Comparison of ENCODE assay signal across 13 mouse cellular contexts in the genomic region with DNA sequence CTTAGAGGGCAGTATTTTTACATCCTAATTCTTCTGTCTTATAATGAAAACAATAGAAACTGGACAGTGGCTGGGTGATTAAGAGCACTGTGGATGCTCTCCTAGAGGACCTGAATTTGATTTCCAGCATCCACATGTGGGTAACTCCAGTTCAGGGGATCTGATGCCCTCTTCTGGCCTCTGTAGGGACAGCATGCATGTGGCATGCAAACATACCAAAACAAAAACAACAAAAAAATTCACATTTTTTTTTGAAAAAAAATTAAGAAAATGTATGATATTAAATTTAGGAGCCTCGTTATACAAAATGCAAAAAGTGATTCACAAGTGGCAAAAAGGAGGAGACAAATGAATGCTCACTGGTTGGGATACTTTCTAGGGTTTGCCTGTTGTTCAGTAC. TPM values are rescaled to one million over a fixed set of nuclear protein-coding genes. Genes with fewer than 3 reads are reported as not detected.
A peak's percentile ranks its signal among the peaks of the same experiment; 100 is the strongest.
DNase-seq lines count a peak whose midpoint lies in the region; ATAC-seq and TF ChIP-seq lines count a peak whose summit lies in the region.
"Had no signal": no experiment of that assay in that cellular context is flagged by ENCODE, and none has a peak within 500 bp of the region (broad histone marks: within the 10 kb centered on the region; RNA-seq: fewer than 3 reads in every experiment).

No protein-coding gene starts in this region.

- no peak overlapping the region for H3K27ac ChIP-seq in cortical plate, adult 2 months (ENCODE audit: insufficient read depth, low read length)
- H3K27ac ChIP-seq: hindbrain, embryonic 10.5 days; limb, embryonic 10.5 days; neural tube, embryonic 12.5 days had no signal

- TF ChIP-seq POLR2A in cortical plate, adult 2 months (IDR thresholded peaks at IDR 0.05; ENCODE audit: extremely low read depth, insufficient read depth, low read length) = no peak

- H3K4me1 ChIP-seq in cortical plate, adult 2 months (ENCODE audit: control insufficient read depth, insufficient read depth, low read length) = no peaks in the 10 kb centered on the region; the same call in 1 of the 2 replicates

- no peak for ATAC-seq in erythroid progenitor cell, adult 5-6 weeks (replicated peaks; ENCODE audit: low FRiP score, poor library complexity, severe bottlenecking)

- peak; percentile 23; the same call in 1 of the 2 replicates for TF ChIP-seq CTCF in cortical plate, adult 2 months (IDR thresholded peaks at IDR 0.05; ENCODE audit: extremely low read depth, insufficient read depth, low read length)

- no peak overlapping the region for H3K4me3 ChIP-seq in cortical plate, adult 2 months (ENCODE audit: insufficient read depth, low read length)
- H3K4me3 ChIP-seq: hindbrain, embryonic 10.5 days; limb, embryonic 10.5 days; neural tube, embryonic 12.5 days had no signal

- DNase-seq in kidney, postnatal 10 days = peak; percentile 38
- no peak for DNase-seq in kidney, adult 8-10 months
- DNase-seq in 3T3-L1 (ENCODE audit: low read depth, low spot score) (peak; percentile 47), A20 (ENCODE audit: low read depth, low spot score) (peak; percentile 32)
- DNase-seq in neural tube, embryonic 10.5 days (ENCODE audit: extremely low spot score, low spot score) = no peak
- DNase-seq: cerebellum, postnatal 36 days had no signal

RNA-seq across cellular contexts. Expression of a gene that starts 3.6 kb away (rescaled TPM):
- polyA plus RNA-seq in cortical plate, adult 2 months (2012; rRNA removed) = 0.08 TPM in 2 replicates
- total RNA-seq in erythroid progenitor cell, adult 5-6 weeks (2015; ENCODE audit: low replicate concordance) = not detected in 2 replicates
- total RNA-seq in erythroid progenitor cell, adult 5-6 weeks (2017; ENCODE audit: low replicate concordance) = not detected in 2 replicates
- polyA plus RNA-seq: neural tube, embryonic 12.5 days had no signal

RNA-seq across cellular contexts. Expression of a gene that starts 27.3 kb away (rescaled TPM):
- polyA plus RNA-seq in cortical plate, adult 2 months (2012; rRNA removed) = 0.36 and 0.92 TPM in 2 replicates
- total RNA-seq in erythroid progenitor cell, adult 5-6 weeks (2015; ENCODE audit: low replicate concordance) = not detected in 2 replicates
- not detected in 2 replicates for total RNA-seq in erythroid progenitor cell, adult 5-6 weeks (2017; ENCODE audit: low replicate concordance)
- total RNA-seq: megakaryocyte, adult 5-6 weeks had no signal
- polyA plus RNA-seq: stomach, embryonic 14.5 days had no signal

RNA-seq across cellular contexts. Expression of a gene that starts 56.7 kb away (rescaled TPM):
- 3.8 and 4.4 TPM in 2 replicates for polyA plus RNA-seq in cortical plate, adult 2 months (2012; rRNA removed)
- 1.7 and 5.8 TPM in 2 replicates for total RNA-seq in erythroid progenitor cell, adult 5-6 weeks (2015; ENCODE audit: low replicate concordance)
- 0.90 and 1.5 TPM in 2 replicates for total RNA-seq in erythroid progenitor cell, adult 5-6 weeks (2017; ENCODE audit: low replicate concordance)

Comparison
In these comparisons a context has a peak if more than half of its experiments do, and no peak if none do; other contexts are left out.
1. DNase-seq: peak in kidney, postnatal 10 days (single experiment), 3T3-L1 (single experiment) and A20 (single experiment); none in kidney, adult 8-10 months (0 of 2) and neural tube, embryonic 10.5 days (single experiment).